Mouse (Mus musculus) hindbrain, embryonic 11.5 days (tissue): ENCODE results near the gene Six4. TPM values are rescaled to one million over a fixed set of nuclear protein-coding genes. Genes with fewer than 3 reads are reported as not detected.
"Not testable (repeated sequence)": the region's sequence is repeated elsewhere in the genome, so short reads cannot be mapped to it uniquely, and the experiment has no call there.

Experiments
- ATAC-seq: fragments of 200-750 bp; cut with Nextera tagmentation; 2 replicates; pipeline ENCODE4 v1.8.0; 2017; ENCODE audit warnings: mild to moderate bottlenecking, moderate TSS enrichment, moderate library complexity; ENCODE audit not compliant: low FRiP score
- DNase-seq: peaks from one replicate; pipeline ENCODE4 v3.0.0-alpha.2; 2015; ENCODE audit warnings: low spot score
- H3K27ac ChIP-seq: fragments of 300-500 bp; sonication (generic); 2 replicates; pipeline ENCODE4 v1.5.1; 2014; ENCODE audit warnings: mild to moderate bottlenecking, low read depth, low read length
- H3K27me3 ChIP-seq: fragments of 300-500 bp; sonication (generic); 2 replicates; pipeline ENCODE4 v1.6.1; 2014; ENCODE audit warnings: mild to moderate bottlenecking, low read length, moderate library complexity, mixed read lengths; ENCODE audit not compliant: control insufficient read depth, insufficient read depth
- H3K36me3 ChIP-seq: fragments of 300-500 bp; sonication (generic); 2 replicates; pipeline ENCODE4 v1.6.1; 2014; ENCODE audit warnings: mild to moderate bottlenecking, low read length, moderate library complexity, mixed read lengths; ENCODE audit not compliant: control insufficient read depth, insufficient read depth
- H3K4me1 ChIP-seq: fragments of 300-500 bp; sonication (generic); replicated peaks from 2 replicates; pipeline ENCODE4 v1.6.1; 2014; ENCODE audit warnings: low read length, mixed read lengths; ENCODE audit not compliant: control insufficient read depth, insufficient read depth
- H3K4me2 ChIP-seq: fragments of 300-500 bp; sonication (generic); replicated peaks from 2 replicates; pipeline ENCODE4 v1.6.1; 2014; ENCODE audit warnings: mild to moderate bottlenecking, low read depth, low read length
- H3K4me3 ChIP-seq: fragments of 300-500 bp; sonication (generic); 2 replicates; pipeline ENCODE4 v1.5.1; 2014; ENCODE audit warnings: low read depth, low read length
- H3K9ac ChIP-seq: fragments of 300-500 bp; sonication (generic); 2 replicates; pipeline ENCODE4 v1.6.1; 2014; ENCODE audit warnings: low read depth, low read length
- H3K9me3 ChIP-seq: fragments of 300-500 bp; sonication (generic); 2 replicates; pipeline ENCODE4 v1.6.1; 2016; ENCODE audit warnings: low read length; ENCODE audit not compliant: control insufficient read depth
- WGBS: fragments of 180-500 bp; shearing (Covaris S2); extraction: QIAGEN DNeasy Blood & Tissue Kit; methylation state at CpG from one replicate; pipeline ENCODE4 v1.1.7; 2014; 5-methylcytosine and 5-hydroxymethylcytosine counted together
- polyA plus RNA-seq: library from polyadenylated mRNA; unstranded; fragments of >200 nt; fragmentation: Nextera tagmentation; extraction: Ambion mirVana; gene quantifications from 2 replicates; pipeline ENCODE4 v1.2.1, GENCODE M21; 2014

The Six4 gene
- polyA plus RNA-seq, 1 experiment from 2014 or later, result 6.5 TPM

DNA sequence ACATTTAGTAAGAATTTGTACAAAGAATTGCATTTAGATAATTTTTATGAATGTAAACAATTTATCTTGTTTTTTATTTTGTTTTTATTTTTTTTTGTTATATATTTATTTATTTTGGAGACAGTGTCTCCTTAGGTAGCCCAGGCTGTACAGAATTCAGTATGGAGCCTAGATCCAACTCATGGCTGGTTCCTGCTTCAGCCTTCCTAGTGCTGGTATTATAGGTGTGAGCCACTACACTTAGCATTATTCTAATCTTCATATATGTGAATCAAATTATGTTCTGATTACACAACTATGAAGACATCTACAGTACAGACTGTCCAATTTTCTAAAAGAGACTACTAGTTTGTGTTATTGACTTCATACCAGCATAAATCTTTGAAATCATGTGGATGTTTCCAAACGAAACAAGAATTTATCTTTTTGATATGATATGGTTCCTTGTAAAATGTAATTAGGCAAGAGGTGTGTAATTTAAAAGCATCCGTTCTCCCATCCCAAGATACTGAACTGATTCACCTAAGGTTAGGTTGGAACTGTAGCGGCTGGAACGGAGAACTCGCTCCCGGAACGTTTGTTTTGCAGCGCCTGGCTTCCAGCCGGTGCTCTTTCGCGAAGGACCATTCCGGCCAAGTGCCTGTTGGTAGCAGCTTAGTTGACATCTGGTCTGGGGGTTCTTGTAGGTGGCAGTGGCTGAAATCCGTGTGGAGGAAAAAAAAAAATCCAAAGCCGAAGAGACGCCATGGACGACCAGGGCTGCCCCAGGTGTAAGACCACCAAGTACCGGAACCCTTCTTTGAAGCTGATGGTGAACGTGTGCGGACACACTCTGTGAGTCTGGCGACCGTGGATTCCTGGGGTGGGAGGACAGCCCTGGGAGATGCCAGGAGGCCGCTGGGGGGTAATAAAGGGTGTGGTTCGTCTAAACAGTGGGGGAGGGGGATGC lies 10.1 kb upstream of the Six4 start, which contains the start of gene Mnat1:
Gene Mnat1, plus strand, starts transcription at position 625 of the 949 bp plus-strand sequence.
- 1% methylated on average over 23 of the region's 23 CpGs for WGBS
- H3K4me1 ChIP-seq, result no peaks in the 10 kb centered on the region
- H3K4me2 ChIP-seq, result peak within 1 kb of the TSS; percentile 58
- no peaks in the 10 kb centered on the region for H3K9me3 ChIP-seq
- no peaks in the 10 kb centered on the region for H3K27me3 ChIP-seq
- H3K36me3 ChIP-seq, result no peaks in the 10 kb centered on the region
- peak within 1 kb of the TSS; percentile 77 for H3K4me3 ChIP-seq
- peak; percentile 95 for DNase-seq
- H3K9ac ChIP-seq, result peak within 1 kb of the TSS; percentile 74
- ATAC-seq, result peak; percentile 71
- H3K27ac ChIP-seq, result no peak within 1 kb of the TSS

DNA sequence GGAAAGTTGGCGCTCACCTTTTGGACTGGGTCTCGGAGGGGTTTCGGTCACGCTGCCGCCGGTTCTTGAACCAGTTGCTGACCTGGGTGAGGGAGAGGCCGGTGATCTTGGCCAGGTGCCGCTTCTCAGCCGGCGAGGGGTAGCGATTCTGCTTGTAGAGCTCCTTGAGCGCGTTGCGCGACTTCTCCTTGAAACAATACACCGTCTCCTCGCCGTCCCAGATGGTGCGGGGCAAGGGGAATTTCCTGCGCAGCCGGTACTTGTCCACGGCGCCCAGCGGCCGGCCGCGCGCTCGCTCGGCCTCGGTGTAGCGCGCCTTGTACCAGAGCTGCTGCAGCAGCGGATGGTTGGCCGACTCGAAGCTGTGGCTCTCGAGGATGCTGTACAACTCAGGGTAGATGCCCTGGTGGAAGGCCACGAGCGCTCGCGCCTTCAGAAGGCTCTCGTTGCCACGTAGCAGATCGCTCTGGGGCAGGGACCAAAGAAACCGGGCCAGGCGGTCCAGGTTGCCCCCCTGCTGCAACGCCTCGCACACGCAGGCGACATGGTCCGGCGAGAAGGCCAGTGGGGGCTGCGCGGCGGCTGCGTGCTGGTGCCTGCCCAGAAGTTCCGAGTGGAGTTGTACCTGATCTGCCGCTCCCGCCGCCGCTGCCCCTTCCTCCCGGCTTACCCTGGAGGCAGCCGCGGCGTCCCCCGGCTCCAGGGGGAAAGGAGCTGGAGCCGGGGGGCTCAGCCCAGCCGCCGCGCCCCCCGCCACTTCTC lies 749 bp downstream of the Six4 start:
- Histone ChIP-seq H3K9ac (peak overlapping the region; percentile 79), H3K36me3 (no peaks in the 10 kb centered on the region), H3K27ac (peak overlapping the region; percentile 82), H3K4me3 (peak overlapping the region; percentile 74), H3K4me2 (peak overlapping the region; percentile 99), H3K27me3 (peaks cover 9% of the 10 kb centered on the region; the same call in 1 of the 2 replicates), H3K4me1 (no peaks in the 10 kb centered on the region), H3K9me3 (no peaks in the 10 kb centered on the region)
- peak; percentile 75 for ATAC-seq
- peak; percentile 73 for DNase-seq
- under 1% methylated on average over 67 of the region's 71 CpGs for WGBS

DNA sequence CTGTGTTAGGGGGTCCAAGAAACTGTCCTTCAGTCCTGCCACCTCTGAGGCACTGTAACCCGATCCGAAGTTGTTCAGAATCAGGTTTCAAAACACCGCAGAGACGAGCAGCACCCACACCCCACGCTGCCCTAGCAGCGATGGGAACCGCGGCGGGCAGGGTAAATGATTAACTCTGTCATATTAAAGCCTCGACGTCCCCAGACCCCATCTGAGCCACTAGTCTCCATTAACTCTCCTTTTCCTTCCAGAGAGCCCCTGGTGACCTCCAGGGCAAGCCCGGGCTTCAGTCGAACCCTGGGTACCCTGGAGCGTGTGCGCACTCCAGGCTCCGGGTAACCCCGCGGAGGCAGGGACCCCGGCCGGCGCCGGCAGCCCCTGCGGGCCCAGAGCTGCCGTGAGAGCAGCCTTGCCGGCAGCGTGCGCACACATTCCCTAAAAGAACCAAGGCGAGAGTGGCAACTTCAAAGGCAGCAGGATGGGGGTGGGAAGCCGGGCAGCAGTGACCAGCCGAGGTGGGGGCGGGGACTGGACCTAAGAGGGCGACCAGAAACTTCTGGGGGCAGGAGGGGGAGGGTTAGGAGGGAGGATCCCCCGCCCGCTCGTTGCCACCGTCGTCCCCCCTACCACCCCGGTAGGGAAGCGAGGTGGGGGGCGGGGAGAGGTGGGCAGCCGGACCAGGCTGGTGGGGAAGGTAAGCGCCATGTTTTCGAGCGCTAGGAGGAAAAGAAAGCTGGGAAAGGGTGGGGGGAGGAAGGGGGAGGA lies 1.5 kb downstream of the Six4 start:
- peak; percentile 49 for ATAC-seq
- Histone ChIP-seq H3K9me3 (no peaks in the 10 kb centered on the region), H3K27me3 (peaks cover 9% of the 10 kb centered on the region; the same call in 1 of the 2 replicates), H3K36me3 (no peaks in the 10 kb centered on the region), H3K4me1 (no peaks in the 10 kb centered on the region), H3K27ac (peak overlapping the region; percentile 82), H3K4me2 (peak overlapping the region; percentile 99), H3K9ac (peak overlapping the region; percentile 79), H3K4me3 (peak overlapping the region; percentile 74)
- 1% methylated on average over 38 of the region's 44 CpGs for WGBS
- DNase-seq, result peak; percentile 64

DNA sequence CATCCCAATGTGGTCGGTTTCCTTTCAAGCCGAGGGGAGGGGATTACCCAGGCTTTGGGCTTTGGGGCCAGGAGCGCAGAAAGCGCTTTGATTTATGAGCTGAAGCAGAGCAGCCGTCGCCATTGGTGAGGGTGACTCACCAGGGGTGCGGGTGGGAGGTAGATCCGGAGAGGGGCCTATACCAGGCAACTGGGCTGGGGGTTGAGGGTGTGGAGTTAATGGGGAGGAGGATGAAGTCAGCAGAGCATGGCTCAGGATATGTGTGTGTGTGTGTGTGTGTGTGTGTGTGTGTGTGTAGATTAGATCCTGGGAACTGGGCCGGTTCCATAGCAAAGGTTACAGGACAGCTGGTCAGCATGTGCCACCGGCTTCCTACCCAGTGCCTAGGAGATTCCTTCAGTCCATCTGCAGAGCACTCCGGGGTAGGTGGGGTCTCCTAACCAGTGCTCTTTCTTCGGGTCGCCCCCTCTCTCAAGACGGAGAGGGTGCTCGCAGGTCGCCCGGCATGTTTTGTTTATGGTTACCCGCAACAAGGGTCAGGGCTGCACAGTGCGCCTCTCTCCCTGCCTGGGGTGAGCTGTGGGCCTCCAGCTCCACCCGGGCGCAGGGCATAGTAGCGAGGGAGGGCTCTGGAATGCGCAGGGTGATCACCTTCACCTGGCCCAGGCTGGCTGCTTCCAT lies 2.7 kb downstream of the Six4 start:
- H3K36me3 ChIP-seq, result no peaks in the 10 kb centered on the region
- peak overlapping the region; percentile 99 for H3K4me2 ChIP-seq
- no peaks in the 10 kb centered on the region for H3K9me3 ChIP-seq
- H3K4me3 ChIP-seq, result peak overlapping the region; percentile 74
- peak; percentile 33 for DNase-seq
- WGBS, result 3% methylated on average over 21 of the region's 23 CpGs
- ATAC-seq, result 0 out of 2 replicates have a peak, but pooled peaks have one; percentile 27
- peak overlapping the region; percentile 79; the same call in 1 of the 2 replicates for H3K9ac ChIP-seq
- peaks cover 7% of the 10 kb centered on the region; the same call in 1 of the 2 replicates for H3K27me3 ChIP-seq
- H3K27ac ChIP-seq, result no peak overlapping the region
- H3K4me1 ChIP-seq, result no peaks in the 10 kb centered on the region

DNA sequence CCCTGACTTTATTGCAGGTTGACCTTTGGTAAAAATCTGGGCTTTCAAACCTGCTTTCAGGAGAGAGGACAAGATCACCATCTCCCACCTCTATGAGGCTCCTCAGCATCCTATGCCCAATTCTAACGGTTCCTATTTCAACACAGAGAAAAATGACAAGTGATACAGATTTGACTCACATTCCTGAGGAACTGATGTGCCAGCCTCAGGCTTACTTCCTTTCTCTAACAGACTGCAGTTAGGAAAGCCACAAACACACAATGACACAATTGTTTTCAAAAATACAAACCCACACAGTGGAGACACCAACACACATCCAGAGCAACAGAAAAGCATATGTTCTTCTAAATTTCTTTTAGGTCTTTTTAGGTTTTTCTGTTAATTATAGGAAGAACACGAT lies 5.4 kb downstream of the Six4 start:
- H3K9ac ChIP-seq, result no peak overlapping the region
- WGBS, result 89% methylated on average over 2 of the region's 2 CpGs
- H3K27ac ChIP-seq, result no peak overlapping the region
- H3K4me3 ChIP-seq, result no peak overlapping the region
- H3K9me3 ChIP-seq, result no peaks in the 10 kb centered on the region
- no peak for ATAC-seq
- no peak for DNase-seq
- no peak overlapping the region for H3K4me2 ChIP-seq
- no peaks in the 10 kb centered on the region for H3K4me1 ChIP-seq
- peaks cover 6% of the 10 kb centered on the region for H3K36me3 ChIP-seq
- peaks cover 7% of the 10 kb centered on the region; the same call in 1 of the 2 replicates for H3K27me3 ChIP-seq

DNA sequence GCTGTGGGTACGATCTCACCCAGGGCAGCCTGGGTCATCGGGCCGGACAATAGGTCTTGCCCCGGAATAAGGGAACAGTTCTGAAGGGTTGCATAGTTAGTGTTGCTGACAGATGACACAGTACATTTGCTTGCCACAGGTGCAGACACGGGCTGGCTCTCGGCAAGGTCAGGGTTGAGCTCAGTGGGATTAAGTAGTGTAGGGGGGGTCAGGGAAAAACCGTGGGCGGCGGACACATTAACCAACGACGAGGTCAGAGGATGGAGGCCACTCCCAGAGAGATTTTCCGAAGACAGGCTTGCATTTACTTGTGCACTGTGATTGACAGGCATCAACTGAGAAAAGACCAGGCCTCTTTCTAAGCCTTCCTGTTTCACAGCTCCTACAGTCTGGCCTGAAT lies 9.5 kb downstream of the Six4 start:
- WGBS, result 79% methylated on average over 12 of the region's 12 CpGs
- H3K9ac ChIP-seq, result no peak overlapping the region
- H3K27me3 ChIP-seq, result no peaks in the 10 kb centered on the region
- H3K9me3 ChIP-seq, result no peaks in the 10 kb centered on the region
- peaks cover 6% of the 10 kb centered on the region for H3K36me3 ChIP-seq
- ATAC-seq (no peak), DNase-seq (no peak)
- no peak overlapping the region for H3K27ac ChIP-seq
- H3K4me3 ChIP-seq, result no peak overlapping the region
- H3K4me2 ChIP-seq, result no peak overlapping the region
- H3K4me1 ChIP-seq, result no peaks in the 10 kb centered on the region

DNA sequence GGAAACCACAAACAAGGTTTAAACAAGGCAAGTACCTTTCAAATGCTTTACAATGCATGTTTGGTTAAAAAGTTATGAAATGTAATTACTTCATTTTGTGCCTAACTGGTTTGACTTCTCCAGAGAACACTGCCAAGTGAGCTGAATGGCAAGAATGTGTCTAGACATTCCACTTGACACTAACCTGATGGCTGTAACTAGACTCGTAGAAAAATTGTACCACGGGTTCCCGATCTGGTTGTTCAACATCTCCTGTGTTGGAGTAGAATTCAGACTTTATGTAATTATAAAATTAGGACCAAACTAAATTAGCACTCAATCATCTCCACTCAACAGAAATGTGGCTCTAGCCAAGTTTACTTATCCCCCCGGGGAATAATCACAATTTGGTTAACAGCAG lies 14.7 kb downstream of the Six4 start:
- ATAC-seq (no peak), DNase-seq (no peak)
- no peak overlapping the region for H3K27ac ChIP-seq
- H3K4me3 ChIP-seq, result no peak overlapping the region
- peaks cover 4% of the 10 kb centered on the region for H3K36me3 ChIP-seq
- no peaks in the 10 kb centered on the region for H3K4me1 ChIP-seq
- H3K27me3 ChIP-seq, result no peaks in the 10 kb centered on the region
- H3K4me2 ChIP-seq, result no peak overlapping the region
- 85% methylated on average over 4 of the region's 4 CpGs for WGBS
- no peaks in the 10 kb centered on the region for H3K9me3 ChIP-seq
- H3K9ac ChIP-seq, result no peak overlapping the region

DNA sequence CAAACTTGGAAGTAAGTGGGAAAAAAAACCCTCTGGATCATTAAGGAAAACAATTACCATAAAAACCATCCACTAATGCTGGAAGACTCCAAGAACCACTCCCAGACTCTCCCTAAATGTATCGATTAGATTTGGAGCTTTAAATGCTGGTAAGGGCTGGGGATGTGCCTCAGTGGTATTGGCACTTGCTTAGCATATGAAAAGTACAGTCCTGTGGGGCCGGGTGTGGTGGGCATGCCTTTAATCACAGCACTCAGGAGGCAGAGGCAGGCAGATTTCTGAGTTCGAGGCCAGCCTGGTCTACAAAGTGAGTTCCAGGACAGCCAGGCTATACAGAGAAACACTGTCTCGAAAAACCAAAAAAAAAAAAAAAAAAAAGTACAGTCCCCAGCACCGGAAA lies 17.1 kb downstream of the Six4 start:
- H3K9ac ChIP-seq, H3K36me3 ChIP-seq, H3K9me3 ChIP-seq, H3K27ac ChIP-seq, ATAC-seq, H3K4me1 ChIP-seq, H3K4me2 ChIP-seq, H3K27me3 ChIP-seq, H3K4me3 ChIP-seq, DNase-seq: not testable (repeated sequence)
- 91% methylated on average over 5 of the region's 5 CpGs for WGBS
